Comparison of ENCODE assay signal across 8 mouse cellular contexts in the genomic region with DNA sequence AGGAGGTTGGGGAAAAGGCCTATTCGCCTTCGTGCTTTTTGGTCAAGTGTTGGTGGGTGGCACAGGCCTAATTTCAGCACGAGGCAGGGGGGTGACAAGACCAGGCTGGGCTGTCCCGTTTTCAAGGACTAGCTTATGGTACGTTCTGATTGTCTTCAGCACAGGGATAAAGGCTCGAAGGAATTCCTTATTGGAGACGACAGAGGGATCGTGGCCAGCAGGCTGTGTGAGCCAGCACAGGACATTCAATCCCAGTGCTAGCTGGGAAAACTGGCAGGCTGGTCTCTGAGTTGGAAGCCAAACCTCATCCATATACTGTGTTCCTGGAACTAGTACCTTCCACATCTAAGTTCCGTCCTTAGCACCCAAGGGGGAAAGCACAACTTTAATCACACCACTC. TPM values are rescaled to one million over a fixed set of nuclear protein-coding genes. Genes with fewer than 3 reads are reported as not detected.
DNase-seq lines count a peak whose midpoint lies in the region; ATAC-seq and TF ChIP-seq lines count a peak whose summit lies in the region.

No protein-coding gene starts in this region.

- H3K4me1 ChIP-seq in ES-E14 (ENCODE audit: control insufficient read depth in 2 of 2, insufficient read depth in 2 of 2, low read length in 2 of 2, poor library complexity in 1 of 2), result peaks cover 7 to 14% of the 10 kb centered on the region in 2 experiments; a peak in 2 of 4 replicates
- H3K4me1 ChIP-seq in forebrain, embryonic 10.5 days, result peaks cover 37% of the 10 kb centered on the region
- H3K4me1 ChIP-seq in intestine, embryonic 14.5 days (replicated peaks; ENCODE audit: control insufficient read depth, insufficient read depth, low read length), result peaks cover 17% of the 10 kb centered on the region
- peaks cover 2% of the 10 kb centered on the region; the same call in 1 of the 2 replicates for H3K4me1 ChIP-seq in midbrain, postnatal 0 days (ENCODE audit: insufficient read depth, low read length)

- peak; percentile 49 for DNase-seq in heart, adult 8-10 months (ENCODE audit: low spot score)
- DNase-seq in heart, adult 9 months (ENCODE audit: low spot score in 2 of 2), result no peak
- no peak for DNase-seq in ES-E14 (ENCODE audit: low read depth, low spot score)
- DNase-seq in forebrain, embryonic 10.5 days (ENCODE audit: extremely low spot score, low spot score), result no peak
- no peak for DNase-seq in intestine, embryonic 14.5 days (ENCODE audit: low spot score)
- peak; percentile 38 for DNase-seq in midbrain, postnatal 0 days (ENCODE audit: low spot score)
- no peak for DNase-seq in T-cell, adult 2 months (ENCODE audit: low spot score)
- no peak for DNase-seq in kidney, adult 18-20 months

- H3K36me3 ChIP-seq in ES-E14 (ENCODE audit: control insufficient read depth, insufficient read depth, low read length, poor library complexity, severe bottlenecking), result peaks cover 11% of the 10 kb centered on the region; the same call in 1 of the 2 replicates
- peaks cover 23% of the 10 kb centered on the region for H3K36me3 ChIP-seq in forebrain, embryonic 10.5 days (replicated peaks)
- peaks cover 18% of the 10 kb centered on the region for H3K36me3 ChIP-seq in intestine, embryonic 14.5 days (ENCODE audit: control insufficient read depth, insufficient read depth, low read length)
- H3K36me3 ChIP-seq in midbrain, postnatal 0 days (ENCODE audit: insufficient read depth, low read length), result peaks cover 14% of the 10 kb centered on the region

- ATAC-seq in intestine, embryonic 14.5 days (replicated peaks; ENCODE audit: low FRiP score, low TSS enrichment, low read depth), result no peak; the same call in 1 of the 2 replicates
- peak; percentile 36 for ATAC-seq in midbrain, postnatal 0 days (ENCODE audit: low FRiP score)

- peak overlapping the region; percentile 88 for H3K9ac ChIP-seq in ES-E14 (ENCODE audit: insufficient read depth, low read depth, low read length, poor library complexity, severe bottlenecking)
- H3K9ac ChIP-seq in intestine, embryonic 14.5 days (ENCODE audit: low read length), result peak overlapping the region; percentile 94
- peak overlapping the region; percentile 94 for H3K9ac ChIP-seq in midbrain, postnatal 0 days (replicated peaks; ENCODE audit: low read length, poor library complexity, severe bottlenecking)

- H3K4me3 ChIP-seq in ES-E14 (ENCODE audit: insufficient read depth in 1 of 2, low read depth in 1 of 2, low read length in 2 of 2, poor library complexity in 1 of 2, severe bottlenecking in 1 of 2), result peak overlapping the region; percentile 77 to 97
- H3K4me3 ChIP-seq in forebrain, embryonic 10.5 days, result peak overlapping the region; percentile 92
- H3K4me3 ChIP-seq in intestine, embryonic 14.5 days (ENCODE audit: low read depth, low read length), result peak overlapping the region; percentile 99
- peak overlapping the region; percentile 88 for H3K4me3 ChIP-seq in midbrain, postnatal 0 days (ENCODE audit: low read depth, low read length)

- peak overlapping the region; percentile 82 for H3K4me2 ChIP-seq in intestine, embryonic 14.5 days (ENCODE audit: low read length)
- H3K4me2 ChIP-seq in midbrain, postnatal 0 days (ENCODE audit: low read depth, low read length, poor library complexity, severe bottlenecking), result peak overlapping the region; percentile 71

- peak overlapping the region; percentile 14; the same call in 1 of the 2 replicates for H3K27ac ChIP-seq in ES-E14 (ENCODE audit: insufficient read depth, low read depth, low read length, poor library complexity, severe bottlenecking)
- peak overlapping the region; percentile 93 for H3K27ac ChIP-seq in forebrain, embryonic 10.5 days
- peak overlapping the region; percentile 92 for H3K27ac ChIP-seq in intestine, embryonic 14.5 days (ENCODE audit: low read depth)
- H3K27ac ChIP-seq in midbrain, postnatal 0 days (ENCODE audit: low read depth, low read length), result peak overlapping the region; percentile 98

- TF ChIP-seq CTCF in midbrain, postnatal 0 days (IDR thresholded peaks at IDR 0.05), result no peak

- in situ Hi-C loops in ES-E14 (cut with MboI; ENCODE audit: low sequenced_read_pairs in 2 of 2, unreplicated experiment in 2 of 2), result no loop called here

- WGBS in forebrain, embryonic 10.5 days, result 9% methylated on average over 9 of the region's 9 CpGs
- 5% methylated on average over 9 of the region's 9 CpGs for WGBS in intestine, embryonic 14.5 days
- 7% methylated on average over 9 of the region's 9 CpGs for WGBS in midbrain, postnatal 0 days

- H3K9me3 ChIP-seq in ES-E14 (ENCODE audit: control insufficient read depth, insufficient read depth, low read depth, low read length), result no peaks in the 10 kb centered on the region
- no peaks in the 10 kb centered on the region for H3K9me3 ChIP-seq in forebrain, embryonic 10.5 days
- no peaks in the 10 kb centered on the region for H3K9me3 ChIP-seq in intestine, embryonic 14.5 days (ENCODE audit: control insufficient read depth, low read length)
- no peaks in the 10 kb centered on the region for H3K9me3 ChIP-seq in midbrain, postnatal 0 days (ENCODE audit: low read length)

- H3K27me3 ChIP-seq in forebrain, embryonic 10.5 days (ENCODE audit: poor library complexity, severe bottlenecking), result no peaks in the 10 kb centered on the region
- no peaks in the 10 kb centered on the region for H3K27me3 ChIP-seq in intestine, embryonic 14.5 days (replicated peaks; ENCODE audit: control insufficient read depth, insufficient read depth, low read length)
- no peaks in the 10 kb centered on the region for H3K27me3 ChIP-seq in midbrain, postnatal 0 days (ENCODE audit: insufficient read depth, low read length)

TF ChIP-seq in ES-E14, 5 proteins besides CTCF, POLR2A, EP300 and RAD21:
- 0 out of 2 replicates have a peak, but pooled peaks have one; percentile 12 for TF ChIP-seq HCFC1 (IDR thresholded peaks at IDR 0.05; ENCODE audit: borderline replicate concordance, insufficient read depth, low read length)
- no peak for TF ChIP-seq MAFK (IDR thresholded peaks at IDR 0.05; ENCODE audit: insufficient read depth, low read depth, low read length)

RNA-seq across cellular contexts. Expression of gene Erp29, which starts 0.6 kb away (rescaled TPM):
- 10 to 100 TPM; 62.1 to 66.1 (median 64.4) TPM for total RNA-seq in heart, adult 8-10 months (2022)
- 339 and 444 TPM in 2 replicates for total RNA-seq in ES-E14 (2012; rRNA removed)
- polyA plus RNA-seq in forebrain, embryonic 10.5 days (2016; fragmentation: Nextera tagmentation; extraction: Ambion mirVana), result 131 and 140 TPM in 2 replicates
- 164 and 167 TPM in 2 replicates for polyA plus RNA-seq in intestine, embryonic 14.5 days (2014; fragmentation: Nextera tagmentation; extraction: Ambion mirVana)
- 70.8 and 86.6 TPM in 2 replicates for total RNA-seq in midbrain, postnatal 0 days (2014; rRNA removed)
- polyA plus RNA-seq in midbrain, postnatal 0 days (2015; fragmentation: Nextera tagmentation; extraction: Ambion mirVana), result 187 and 202 TPM in 2 replicates

RNA-seq across cellular contexts. Expression of gene Tmem116, which starts 1.2 kb away (rescaled TPM):
- 10 to 100 TPM; 12.6 to 15.1 (median 13.4) TPM for total RNA-seq in heart, adult 8-10 months (2022)
- total RNA-seq in ES-E14 (2012; rRNA removed), result 3.0 and 3.8 TPM in 2 replicates
- 1.00 and 1.0 TPM in 2 replicates for polyA plus RNA-seq in forebrain, embryonic 10.5 days (2016; fragmentation: Nextera tagmentation; extraction: Ambion mirVana)
- 1.8 and 2.7 TPM in 2 replicates for polyA plus RNA-seq in intestine, embryonic 14.5 days (2014; fragmentation: Nextera tagmentation; extraction: Ambion mirVana)
- total RNA-seq in midbrain, postnatal 0 days (2014; rRNA removed), result 0.66 and 4.6 TPM in 2 replicates
- 2.0 and 2.5 TPM in 2 replicates for polyA plus RNA-seq in midbrain, postnatal 0 days (2015; fragmentation: Nextera tagmentation; extraction: Ambion mirVana)

RNA-seq across cellular contexts. Expression of gene Adam1b, which starts 50.3 kb away (rescaled TPM):
- not detected for total RNA-seq in heart, adult 8-10 months (2022)
- 0.09 TPM in 1 of 2 replicates, not detected in the other for total RNA-seq in ES-E14 (2012; rRNA removed)
- not detected in 2 replicates for polyA plus RNA-seq in forebrain, embryonic 10.5 days (2016; fragmentation: Nextera tagmentation; extraction: Ambion mirVana)
- polyA plus RNA-seq in intestine, embryonic 14.5 days (2014; fragmentation: Nextera tagmentation; extraction: Ambion mirVana), result 0.07 and 0.16 TPM in 2 replicates
- not detected in 2 replicates for total RNA-seq in midbrain, postnatal 0 days (2014; rRNA removed)
- not detected in 2 replicates for polyA plus RNA-seq in midbrain, postnatal 0 days (2015; fragmentation: Nextera tagmentation; extraction: Ambion mirVana)

RNA-seq across cellular contexts. Expression of gene Naa25, which starts 55.2 kb away (rescaled TPM):
- total RNA-seq in heart, adult 8-10 months (2022), result 10 to 100 TPM; 20.0 to 23.2 (median 20.6) TPM
- 92.3 and 118 TPM in 2 replicates for total RNA-seq in ES-E14 (2012; rRNA removed)
- polyA plus RNA-seq in forebrain, embryonic 10.5 days (2016; fragmentation: Nextera tagmentation; extraction: Ambion mirVana), result 59.9 and 61.5 TPM in 2 replicates
- polyA plus RNA-seq in intestine, embryonic 14.5 days (2014; fragmentation: Nextera tagmentation; extraction: Ambion mirVana), result 47.4 and 53.2 TPM in 2 replicates
- total RNA-seq in midbrain, postnatal 0 days (2014; rRNA removed), result 41.8 and 45.1 TPM in 2 replicates
- 37.8 and 42.1 TPM in 2 replicates for polyA plus RNA-seq in midbrain, postnatal 0 days (2015; fragmentation: Nextera tagmentation; extraction: Ambion mirVana)

Comparison
In these comparisons a context has a peak if more than half of its experiments do, and no peak if none do; other contexts are left out.
1. DNase-seq: peak in heart, adult 8-10 months (single experiment) and midbrain, postnatal 0 days (single experiment); none in heart, adult 9 months (0 of 2), ES-E14 (single experiment), forebrain, embryonic 10.5 days (single experiment), intestine, embryonic 14.5 days (single experiment), T-cell, adult 2 months (single experiment) and kidney, adult 18-20 months (single experiment).
2. H3K27ac ChIP-seq: peak in every context shown above with its lines; median percentile 98 in midbrain, postnatal 0 days; 93 in forebrain, embryonic 10.5 days; 92 in intestine, embryonic 14.5 days; 14 in ES-E14.
3. Peak in every context shown above with its lines, with median percentiles within 50 percentile points of each other: H3K4me3 ChIP-seq and H3K9ac ChIP-seq.